Mouse (Mus musculus) midbrain, embryonic 12.5 days (tissue): Measurements from ENCODE around the gene Synpr. TPM values are rescaled to one million over a fixed set of nuclear protein-coding genes. Genes with fewer than 3 reads are reported as not detected.

Source experiments
- ATAC-seq: fragments of 200-750 bp; cut with Nextera tagmentation; 2 replicates; pipeline ENCODE4 v1.8.0; 2017; ENCODE audit warnings: low read depth, moderate TSS enrichment, moderate library complexity; ENCODE audit not compliant: low FRiP score
- H3K27ac ChIP-seq: fragments of 300-500 bp; sonication (generic); replicated peaks from 2 replicates; pipeline ENCODE4 v1.5.1; 2016; ENCODE audit warnings: mild to moderate bottlenecking
- H3K27me3 ChIP-seq: fragments of 300-500 bp; sonication (generic); 2 replicates; pipeline ENCODE4 v1.6.1; 2016; ENCODE audit warnings: mild to moderate bottlenecking
- H3K36me3 ChIP-seq: fragments of 300-500 bp; sonication (generic); 2 replicates; pipeline ENCODE4 v1.6.1; 2016
- H3K4me1 ChIP-seq: fragments of 300-500 bp; sonication (generic); 2 replicates; pipeline ENCODE4 v1.6.1; 2016
- H3K4me2 ChIP-seq: fragments of 300-500 bp; sonication (generic); replicated peaks from 2 replicates; pipeline ENCODE4 v1.6.1; 2016; ENCODE audit warnings: mild to moderate bottlenecking, moderate library complexity
- H3K4me3 ChIP-seq: fragments of 300-500 bp; sonication (generic); 2 replicates; pipeline ENCODE4 v1.5.1; 2016; ENCODE audit warnings: mild to moderate bottlenecking
- H3K9ac ChIP-seq: fragments of 300-500 bp; sonication (generic); replicated peaks from 2 replicates; pipeline ENCODE4 v1.6.1; 2016; ENCODE audit warnings: mild to moderate bottlenecking, moderate library complexity
- H3K9me3 ChIP-seq: fragments of 300-500 bp; sonication (generic); 2 replicates; pipeline ENCODE4 v1.6.1; 2016; ENCODE audit warnings: mild to moderate bottlenecking
- WGBS: fragments of 180-500 bp; shearing (Covaris S2); methylation state at CpG from one replicate; pipeline ENCODE4 v1.1.7; 2016; 5-methylcytosine and 5-hydroxymethylcytosine counted together
- polyA plus RNA-seq: library from polyadenylated mRNA; unstranded; fragments of >200 nt; fragmentation: Nextera tagmentation; extraction: Ambion mirVana; gene quantifications from 2 replicates; pipeline ENCODE4 v1.2.1, GENCODE M21; 2016

Synpr gene
- polyA plus RNA-seq, 1 experiment from 2014 or later: 6.2 TPM

GRCm38 (mm10) chr14:13454991-13455390 lies 170.4 kb downstream of the Synpr start:
- ATAC-seq: peak; percentile 55
- H3K4me2 ChIP-seq: no peak overlapping the region

GRCm38 (mm10) chr14:13459333-13459732 lies 174.8 kb downstream of the Synpr start:
- H3K4me2 ChIP-seq: no peak overlapping the region
- no peak overlapping the region for H3K9ac ChIP-seq
- no peaks in the 10 kb centered on the region for H3K9me3 ChIP-seq
- no peaks in the 10 kb centered on the region for H3K36me3 ChIP-seq
- H3K27me3 ChIP-seq: no peaks in the 10 kb centered on the region
- no peak overlapping the region for H3K27ac ChIP-seq
- 33% methylated on average over 1 of the region's 1 CpGs for WGBS
- no peak for ATAC-seq
- peaks cover 5% of the 10 kb centered on the region; the same call in 1 of the 2 replicates for H3K4me1 ChIP-seq
- H3K4me3 ChIP-seq: no peak overlapping the region

More at GRCm38 (mm10) chr14:13454991-13455390, 170.4 kb downstream of the Synpr start:
- Histone ChIP-seq H3K27me3 (no peaks in the 10 kb centered on the region), H3K4me1 (peaks cover 14% of the 10 kb centered on the region; the same call in 1 of the 2 replicates), H3K36me3 (no peaks in the 10 kb centered on the region), H3K9ac (no peak overlapping the region), H3K9me3 (no peaks in the 10 kb centered on the region), H3K27ac (no peak overlapping the region), H3K4me3 (no peak overlapping the region)

GRCm38 (mm10) chr14:13469211-13469610 lies 184.6 kb downstream of the Synpr start:
- H3K4me1 ChIP-seq: no peaks in the 10 kb centered on the region
- WGBS: 73% methylated on average over 2 of the region's 2 CpGs
- H3K36me3 ChIP-seq: no peaks in the 10 kb centered on the region
- no peak overlapping the region for H3K27ac ChIP-seq
- H3K4me2 ChIP-seq: no peak overlapping the region
- H3K4me3 ChIP-seq: no peak overlapping the region
- no peaks in the 10 kb centered on the region for H3K9me3 ChIP-seq
- H3K9ac ChIP-seq: no peak overlapping the region
- no peak for ATAC-seq
- H3K27me3 ChIP-seq: no peaks in the 10 kb centered on the region

GRCm38 (mm10) chr14:13477821-13478220 lies 193.2 kb downstream of the Synpr start:
- Histone ChIP-seq H3K9me3 (no peaks in the 10 kb centered on the region), H3K9ac (no peak overlapping the region), H3K4me3 (no peak overlapping the region), H3K4me1 (no peaks in the 10 kb centered on the region), H3K36me3 (no peaks in the 10 kb centered on the region), H3K27ac (no peak overlapping the region), H3K27me3 (no peaks in the 10 kb centered on the region), H3K4me2 (no peak overlapping the region)
- WGBS: 81% methylated on average over 1 of the region's 1 CpGs
- ATAC-seq: no peak

- no peak overlapping the region for H3K4me2 ChIP-seq
- H3K4me1 ChIP-seq: no peaks in the 10 kb centered on the region
- WGBS: 67% methylated on average over 5 of the region's 5 CpGs
- H3K4me3 ChIP-seq: no peak overlapping the region
- no peaks in the 10 kb centered on the region for H3K27me3 ChIP-seq
- H3K9me3 ChIP-seq: no peaks in the 10 kb centered on the region
- H3K27ac ChIP-seq: no peak overlapping the region
- H3K9ac ChIP-seq: no peak overlapping the region
- H3K36me3 ChIP-seq: no peaks in the 10 kb centered on the region
- ATAC-seq: no peak
These were observed 220.8 kb downstream of the Synpr start for GRCm38 (mm10) chr14:13505355-13505754.

GRCm38 (mm10) chr14:13518608-13519139 lies 234.1 kb downstream of the Synpr start:
- ATAC-seq: no peak
- Histone ChIP-seq H3K36me3 (no peaks in the 10 kb centered on the region), H3K27ac (no peak overlapping the region), H3K4me3 (no peak overlapping the region), H3K9me3 (no peaks in the 10 kb centered on the region), H3K4me2 (no peak overlapping the region), H3K9ac (no peak overlapping the region), H3K4me1 (0 out of 2 replicates have a peak, but pooled peaks cover 6% of the 10 kb centered on the region), H3K27me3 (no peaks in the 10 kb centered on the region)
- WGBS: 94% methylated on average over 5 of the region's 5 CpGs

- H3K4me2 ChIP-seq: no peak overlapping the region
- H3K9me3 ChIP-seq: no peaks in the 10 kb centered on the region
- peak; percentile 78 for ATAC-seq
- 0 out of 2 replicates have a peak, but pooled peaks cover 6% of the 10 kb centered on the region for H3K4me1 ChIP-seq
- 53% methylated on average over 7 of the region's 7 CpGs for WGBS
- no peak overlapping the region for H3K9ac ChIP-seq
- H3K27ac ChIP-seq: no peak overlapping the region
- no peaks in the 10 kb centered on the region for H3K27me3 ChIP-seq
- no peak overlapping the region for H3K4me3 ChIP-seq
- no peaks in the 10 kb centered on the region for H3K36me3 ChIP-seq
These were observed 234.8 kb downstream of the Synpr start for GRCm38 (mm10) chr14:13519239-13520011.

GRCm38 (mm10) chr14:13547746-13548145 lies 263.2 kb downstream of the Synpr start:
- no peak overlapping the region for H3K4me2 ChIP-seq
- ATAC-seq: no peak
- no peaks in the 10 kb centered on the region for H3K4me1 ChIP-seq
- H3K9ac ChIP-seq: no peak overlapping the region
- H3K27me3 ChIP-seq: no peaks in the 10 kb centered on the region
- no peaks in the 10 kb centered on the region for H3K36me3 ChIP-seq
- H3K27ac ChIP-seq: no peak overlapping the region
- H3K9me3 ChIP-seq: no peaks in the 10 kb centered on the region
- H3K4me3 ChIP-seq: no peak overlapping the region
- 65% methylated on average over 2 of the region's 2 CpGs for WGBS

- no peak overlapping the region for H3K4me3 ChIP-seq
- no peak overlapping the region for H3K4me2 ChIP-seq
- no peak for ATAC-seq
- H3K27me3 ChIP-seq: no peaks in the 10 kb centered on the region
- H3K4me1 ChIP-seq: no peaks in the 10 kb centered on the region
- H3K9me3 ChIP-seq: no peaks in the 10 kb centered on the region
- H3K9ac ChIP-seq: no peak overlapping the region
- H3K36me3 ChIP-seq: no peaks in the 10 kb centered on the region
- H3K27ac ChIP-seq: no peak overlapping the region
- 80% methylated on average over 4 of the region's 4 CpGs for WGBS
These were observed 266.6 kb downstream of the Synpr start for GRCm38 (mm10) chr14:13551209-13551608.

GRCm38 (mm10) chr14:13553616-13554370 lies 269.2 kb downstream of the Synpr start:
- 38% methylated on average over 1 of the region's 1 CpGs for WGBS
- Histone ChIP-seq H3K27ac (no peak overlapping the region), H3K4me3 (no peak overlapping the region), H3K9me3 (no peaks in the 10 kb centered on the region), H3K9ac (no peak overlapping the region), H3K4me2 (no peak overlapping the region), H3K4me1 (no peaks in the 10 kb centered on the region), H3K36me3 (no peaks in the 10 kb centered on the region), H3K27me3 (no peaks in the 10 kb centered on the region)
- ATAC-seq: no peak

GRCm38 (mm10) chr14:13554631-13555030 lies 270.1 kb downstream of the Synpr start:
- 93% methylated on average over 4 of the region's 4 CpGs for WGBS
- Histone ChIP-seq H3K9me3 (no peaks in the 10 kb centered on the region), H3K27me3 (no peaks in the 10 kb centered on the region), H3K9ac (no peak overlapping the region), H3K4me1 (no peaks in the 10 kb centered on the region), H3K36me3 (no peaks in the 10 kb centered on the region), H3K4me3 (no peak overlapping the region), H3K4me2 (no peak overlapping the region), H3K27ac (no peak overlapping the region)
- ATAC-seq: no peak

- 87% methylated on average over 2 of the region's 2 CpGs for WGBS
These were observed 273.5 kb downstream of the Synpr start for GRCm38 (mm10) chr14:13558117-13558516.

More at GRCm38 (mm10) chr14:13558117-13558516, 273.5 kb downstream of the Synpr start:
- Histone ChIP-seq H3K9ac (no peak overlapping the region), H3K4me2 (no peak overlapping the region), H3K36me3 (no peaks in the 10 kb centered on the region), H3K4me1 (no peaks in the 10 kb centered on the region), H3K27me3 (no peaks in the 10 kb centered on the region), H3K9me3 (no peaks in the 10 kb centered on the region), H3K27ac (no peak overlapping the region), H3K4me3 (no peak overlapping the region)
- ATAC-seq: no peak
